Mouse (Mus musculus) heart, postnatal 14 days (tissue): Measurements from ENCODE around the gene Os9. TPM values are rescaled to one million over a fixed set of nuclear protein-coding genes. Genes with fewer than 3 reads are reported as not detected.
A peak's percentile ranks its signal among the peaks of the same experiment; 100 is the strongest.
"Not testable (repeated sequence)": the region's sequence is repeated elsewhere in the genome, so short reads cannot be mapped to it uniquely, and the experiment has no call there.

Experiments used
- DNase-seq, 2 experiments: peaks; one replicate each; pipeline ENCODE4 v3.0.0; 2021 to 2022
- intact Hi-C: fragments of 180-260 bp; cut with DNase I; formaldehyde crosslinking; loops from one replicate; pipeline ENCODE4 v1.15.1; 2025
- total RNA-seq, 2 experiments: library from RNA; stranded (reverse); gene quantifications; 2 replicates each; pipeline ENCODE4 v1.2.3; 2021

The Os9 gene
- total RNA-seq, 2 experiments from 2014 or later: 29.3 to 34.8 TPM

DNA sequence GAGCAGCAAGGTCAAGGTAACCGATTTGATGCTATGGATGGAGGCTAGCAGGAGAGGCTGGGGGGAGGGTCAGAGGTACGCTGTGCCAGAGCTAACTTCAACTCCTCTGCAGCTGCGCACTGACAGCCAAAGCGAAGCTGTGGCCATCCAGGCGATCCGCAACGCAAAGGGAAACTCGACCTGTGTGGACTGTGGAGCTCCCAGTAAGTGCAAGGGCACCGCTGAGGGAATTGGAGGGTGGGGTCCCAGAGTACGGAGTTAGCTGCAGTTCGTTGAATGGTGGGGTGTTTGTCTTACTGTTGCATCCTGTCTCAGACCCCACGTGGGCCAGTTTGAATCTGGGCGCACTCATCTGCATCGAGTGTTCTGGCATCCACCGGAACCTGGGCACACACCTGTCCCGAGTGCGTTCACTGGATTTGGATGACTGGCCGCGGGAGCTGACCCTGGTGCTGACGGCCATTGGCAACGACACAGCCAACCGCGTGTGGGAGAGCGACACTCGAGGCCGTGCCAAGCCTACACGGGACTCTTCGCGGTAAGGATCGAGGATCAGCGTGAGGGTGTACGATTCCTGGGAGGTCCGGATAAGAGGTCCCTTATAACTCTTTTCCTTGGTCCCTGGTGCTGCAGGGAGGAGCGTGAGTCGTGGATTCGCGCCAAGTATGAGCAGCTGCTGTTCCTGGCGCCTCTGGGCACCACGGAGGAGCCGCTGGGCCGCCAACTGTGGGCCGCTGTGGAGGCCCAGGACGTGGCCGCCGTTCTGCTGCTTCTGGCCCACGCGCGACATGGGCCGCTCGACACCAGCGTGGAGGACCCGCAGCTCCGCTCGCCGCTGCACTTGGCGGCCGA lies 30.1 kb downstream of the Os9 start:
- peak; percentile 58 to 70 for DNase-seq
- intact Hi-C loops: no loop called here

DNA sequence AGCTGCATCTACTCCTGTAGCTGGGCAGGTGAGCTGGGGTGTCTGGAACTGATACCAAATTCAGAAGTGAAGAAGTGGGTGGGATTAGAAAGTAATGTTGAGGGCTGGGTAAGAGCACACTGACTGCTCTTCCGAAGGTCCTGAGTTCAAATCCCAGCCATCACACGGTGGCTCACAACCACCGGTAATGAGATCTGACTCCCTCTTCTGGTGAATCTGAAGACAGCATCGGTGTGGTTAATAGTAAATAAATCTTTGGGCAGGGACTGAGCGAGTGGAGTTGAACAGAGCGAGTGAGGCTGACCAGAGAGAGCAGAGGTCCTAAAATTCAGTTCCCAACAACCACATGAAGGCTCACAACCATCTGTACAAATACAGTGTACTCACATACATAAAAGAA lies 35.3 kb downstream of the Os9 start:
- DNase-seq: no peak
- intact Hi-C loops: no loop called here

- no peak for DNase-seq
- intact Hi-C loops: no loop called here
Measured at GRCm38 (mm10) chr10:127085052-127085451, 35.9 kb downstream of the Os9 start.

DNA sequence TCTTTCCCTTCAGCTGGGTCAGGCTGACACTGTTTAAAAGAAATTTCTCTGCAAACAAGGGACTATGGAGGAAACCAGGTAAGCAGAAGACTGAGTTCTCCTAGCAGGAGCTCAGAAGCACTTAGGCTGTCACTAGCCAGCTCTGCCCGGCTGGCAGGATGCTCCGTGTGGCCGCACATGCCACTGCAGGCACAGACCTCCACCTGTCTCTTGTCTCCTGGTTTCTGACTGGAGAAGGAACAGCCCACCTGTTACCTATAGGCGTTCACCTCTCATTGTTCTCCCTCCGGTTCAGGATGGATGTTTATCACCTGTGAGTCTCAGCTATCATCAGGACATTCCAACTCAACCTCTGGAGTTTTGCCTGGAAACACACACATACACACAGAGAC lies 37.0 kb downstream of the Os9 start:
- no peak for DNase-seq
- intact Hi-C loops: no loop called here

DNA sequence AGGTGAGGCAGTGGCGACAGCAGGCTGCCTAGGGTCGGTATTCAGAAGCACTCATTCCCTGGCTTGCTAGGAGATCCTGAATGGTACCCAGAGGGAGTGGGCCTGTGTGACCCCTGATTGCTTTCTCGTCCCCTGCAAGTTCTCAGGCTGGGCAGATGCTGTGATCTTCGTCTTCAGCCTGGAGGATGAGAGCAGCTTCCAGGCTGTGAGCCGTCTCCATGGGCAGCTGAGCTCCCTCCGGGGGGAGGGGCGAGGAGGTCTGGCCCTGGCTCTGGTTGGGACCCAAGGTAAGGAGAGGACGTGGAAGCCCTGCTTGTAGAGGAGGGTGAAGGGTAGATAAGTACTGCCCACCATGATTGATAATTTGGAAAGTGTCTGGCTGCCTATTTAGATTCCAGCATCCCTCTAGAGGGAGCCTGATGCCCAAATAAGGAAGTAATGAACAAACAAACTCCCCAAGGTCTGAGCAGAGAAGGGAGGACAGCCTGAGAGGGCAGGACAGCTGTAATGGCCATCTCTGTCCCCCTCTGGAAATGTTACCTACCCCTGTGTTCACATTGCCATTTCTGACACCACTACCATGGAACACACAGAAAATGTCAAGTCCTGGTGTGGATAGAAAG lies 37.5 kb downstream of the Os9 start:
- DNase-seq: no peak
- intact Hi-C loops: no loop called here

DNA sequence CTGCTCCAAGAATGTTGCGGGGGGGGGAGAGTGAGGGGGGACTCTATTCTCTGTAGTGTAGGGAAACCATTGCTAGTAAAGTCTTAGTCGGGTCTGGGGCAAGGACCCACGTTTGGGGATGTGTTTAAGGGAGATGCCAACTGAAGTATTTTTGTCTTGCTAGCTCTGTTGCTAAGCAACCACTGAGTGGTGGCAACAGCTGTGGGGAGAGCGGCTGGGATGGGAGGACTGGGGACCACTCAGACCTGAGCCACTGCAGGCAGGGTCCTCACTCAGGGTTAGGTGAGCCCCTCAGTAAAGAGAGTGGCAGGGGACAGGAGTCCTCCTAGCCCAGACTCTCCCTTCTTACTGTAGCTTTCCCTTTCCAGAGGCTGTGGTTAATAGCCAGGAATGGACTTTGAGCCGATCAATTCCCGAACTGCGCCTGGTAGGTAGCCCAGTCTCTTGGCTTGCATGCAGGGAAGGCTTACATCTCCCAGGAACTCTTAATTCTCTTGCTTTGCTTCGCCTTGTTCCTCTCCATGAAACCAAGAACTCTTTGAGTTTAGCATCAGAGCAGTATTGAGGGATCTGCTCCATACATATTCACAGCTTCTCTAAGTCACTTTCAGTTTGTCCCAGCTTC lies 38.8 kb downstream of the Os9 start:
- DNase-seq: no peak
- intact Hi-C loops: no loop called here

- intact Hi-C loops: no loop called here
- peak; percentile 58 to 68 for DNase-seq
Measured at GRCm38 (mm10) chr10:127080901-127081780, 39.8 kb downstream of the Os9 start.

GRCm38 (mm10) chr10:127079665-127080391 lies 41.1 kb downstream of the Os9 start:
- intact Hi-C loops: no loop called here
- DNase-seq: peak; percentile 35 to 51

- peak; percentile 58 to 65 for DNase-seq
- intact Hi-C loops: no loop called here
Measured at GRCm38 (mm10) chr10:127078677-127079575, 42.0 kb downstream of the Os9 start.

DNA sequence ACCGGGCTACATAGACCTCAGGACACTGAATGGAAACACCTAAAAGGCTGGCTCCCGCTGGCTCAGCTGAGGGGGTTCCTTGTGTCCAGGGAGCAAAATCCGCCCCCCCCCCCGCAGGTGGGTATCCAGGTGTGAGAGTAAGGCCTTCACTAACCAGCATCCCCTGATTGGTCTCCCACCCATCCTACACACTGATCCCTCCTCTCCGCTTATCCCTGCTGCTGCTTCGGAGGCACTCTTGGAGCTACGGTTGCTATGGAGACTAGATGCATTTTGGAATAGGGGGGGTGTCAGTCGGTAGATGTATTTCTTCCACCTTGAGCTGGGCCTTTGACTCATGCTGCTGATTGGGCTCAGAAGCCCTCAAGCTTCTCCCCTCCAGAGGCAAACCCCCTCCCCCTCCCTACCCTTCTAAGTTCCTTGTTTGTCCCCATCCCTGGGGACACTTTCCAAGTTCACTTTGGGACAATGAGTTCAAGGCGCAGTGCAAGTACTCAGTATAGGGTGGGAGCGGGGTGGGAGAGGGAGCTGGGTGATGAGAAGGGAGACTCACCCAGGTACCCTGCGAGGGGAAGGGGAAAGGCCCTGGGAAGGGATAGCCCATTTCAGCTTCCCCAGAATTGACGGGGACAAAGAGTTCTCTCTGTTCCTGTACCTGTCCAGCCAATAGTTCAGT lies 42.8 kb downstream of the Os9 start:
- no peak for DNase-seq
- intact Hi-C loops: no loop called here

GRCm38 (mm10) chr10:127077515-127077914 lies 43.4 kb downstream of the Os9 start:
- no peak for DNase-seq
- intact Hi-C loops: no loop called here

DNA sequence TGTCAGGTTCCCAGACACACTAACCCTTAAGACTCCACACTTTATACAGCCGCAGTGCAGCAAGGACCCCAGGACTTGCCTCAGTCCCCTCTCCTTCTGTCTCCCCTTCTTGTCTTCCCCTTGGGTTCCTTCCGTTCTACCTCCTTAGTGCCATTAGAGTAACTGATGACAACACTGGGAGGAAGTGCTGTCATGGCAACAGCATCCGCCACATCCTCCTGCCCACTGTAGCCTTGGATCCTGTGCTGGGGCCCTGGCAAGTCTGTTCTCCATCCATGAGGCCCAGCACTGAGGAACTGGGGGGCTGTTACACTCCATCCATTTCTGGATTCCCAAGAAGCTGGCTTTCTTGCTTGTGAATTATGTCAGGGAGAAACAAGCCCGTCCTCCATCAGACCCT lies 44.8 kb downstream of the Os9 start:
- intact Hi-C loops: no loop called here
- DNase-seq: no peak

DNA sequence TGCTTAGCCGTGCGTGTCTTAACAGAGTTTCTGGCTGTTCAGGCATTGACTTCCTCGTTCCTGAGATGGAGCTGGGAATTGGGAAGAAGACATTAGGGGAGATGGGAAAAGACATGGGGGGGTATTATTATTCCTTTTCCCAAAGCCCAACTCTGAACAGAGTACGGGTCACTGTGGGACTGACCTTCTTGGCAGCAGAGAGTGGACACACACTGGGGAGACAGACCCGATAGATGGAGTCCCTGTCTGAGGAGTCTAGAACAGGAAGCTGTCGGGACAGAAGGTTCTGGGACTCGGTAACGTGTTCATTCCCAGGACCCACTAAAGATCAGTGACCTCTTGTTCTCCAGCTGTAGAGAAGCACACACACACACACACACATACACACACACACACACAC lies 45.3 kb downstream of the Os9 start:
- no peak for DNase-seq
- intact Hi-C loops: no loop called here

DNA sequence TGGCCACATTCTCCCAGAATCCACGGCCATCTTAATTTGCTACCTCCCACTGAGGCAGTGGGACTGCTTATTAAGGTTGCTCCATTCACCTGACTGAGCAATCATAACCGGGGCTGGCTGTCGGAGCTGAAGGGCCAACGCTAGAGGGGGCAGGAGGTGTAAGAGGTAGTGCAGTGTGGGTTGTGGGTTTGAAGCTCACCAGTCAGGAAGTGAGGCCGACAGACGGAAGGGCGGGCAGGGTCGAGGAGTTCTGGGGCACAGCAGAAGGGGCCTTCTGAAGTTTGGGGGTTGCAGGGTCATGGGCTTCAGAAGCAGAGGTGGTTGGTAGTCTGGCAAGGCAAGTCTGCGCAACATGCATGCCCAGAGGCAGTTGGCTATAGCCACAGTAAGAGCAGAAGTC lies 45.9 kb downstream of the Os9 start, which contains the start of gene Agap2:
Gene Agap2 (plus strand): TSS at position 205 of the 400 bp plus-strand sequence.
- no peak for DNase-seq
- intact Hi-C loops: no loop called here

GRCm38 (mm10) chr10:127073981-127074380 lies 47.0 kb downstream of the Os9 start:
- DNase-seq: no peak
- intact Hi-C loops: no loop called here

DNA sequence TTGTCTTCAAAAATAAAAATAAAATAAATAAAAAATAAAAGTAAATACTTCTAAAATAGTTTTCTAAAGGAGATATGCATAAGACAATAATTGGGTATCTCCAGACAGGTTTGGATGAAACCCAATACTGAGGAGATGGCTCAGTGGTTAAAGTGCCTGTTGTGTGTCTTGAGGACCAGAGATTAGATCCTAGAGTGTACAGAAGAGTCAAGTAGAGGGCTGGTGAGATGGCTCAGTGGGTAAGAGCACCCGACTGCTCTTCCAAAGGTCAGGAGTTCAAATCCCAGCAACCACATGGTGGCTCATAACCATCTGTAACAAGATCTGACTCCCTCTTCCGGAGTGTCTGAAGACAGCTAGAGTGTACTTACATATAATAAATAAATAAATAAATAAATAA lies 48.0 kb downstream of the Os9 start:
- intact Hi-C loops, DNase-seq: not testable (repeated sequence)

DNA sequence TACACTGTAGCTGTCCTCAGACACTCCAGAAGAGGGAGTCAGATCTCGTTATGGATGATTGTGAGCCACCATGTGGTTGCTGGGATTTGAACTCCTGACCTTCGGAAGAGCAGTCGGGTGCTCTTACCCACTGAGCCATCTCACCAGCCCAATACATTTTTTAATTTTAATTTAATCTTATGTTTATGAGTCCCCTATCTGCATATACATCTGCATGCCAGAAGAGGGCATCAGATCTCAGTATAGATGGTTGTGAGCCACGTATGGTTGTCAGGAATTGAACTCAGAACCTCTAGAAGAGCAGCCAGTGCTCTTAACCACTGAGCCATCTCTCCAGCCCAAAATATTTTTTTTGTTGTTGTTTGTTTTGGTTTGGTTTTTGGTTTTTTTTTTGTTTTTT lies 48.7 kb downstream of the Os9 start:
- intact Hi-C loops, DNase-seq: not testable (repeated sequence)

DNA sequence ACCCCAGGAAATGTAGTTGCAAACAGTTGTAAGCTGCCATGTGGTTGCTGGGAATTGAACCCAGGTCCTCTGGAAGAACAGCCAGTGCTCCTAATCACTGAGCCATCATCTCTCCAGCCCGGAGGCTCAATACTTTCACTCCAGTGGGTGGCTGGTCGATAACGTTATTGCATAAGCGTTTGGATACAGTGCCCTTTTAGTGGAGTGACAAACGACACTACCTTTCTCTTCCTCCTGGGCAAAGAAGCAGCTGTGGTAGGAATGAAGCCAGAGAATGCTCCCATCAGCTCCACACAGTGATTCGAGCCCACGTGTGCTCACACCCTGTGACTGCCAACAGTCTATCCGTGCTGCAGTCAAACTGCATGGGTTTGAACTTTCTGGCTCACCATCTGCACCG lies 49.7 kb downstream of the Os9 start:
- intact Hi-C loops: no loop called here
- no peak for DNase-seq
